Mouse (Mus musculus): ENCODE results near the gene Hs3st5. TPM values are rescaled to one million over a fixed set of nuclear protein-coding genes. Genes with fewer than 3 reads are reported as not detected.

The Hs3st5 gene
- polyA plus RNA-seq (2014; fragmentation: Nextera tagmentation; extraction: Ambion mirVana): 0.93 and 1.4 TPM in 2 replicates

GRCm38 (mm10) chr10:36506727-36507555, at the start of gene Hs3st5:
Gene Hs3st5, plus strand, starts transcription at chr10:36506814.
- peak within 1 kb of the TSS; percentile 9 for H3K9ac ChIP-seq (ENCODE audit: low read length)
- peak within 1 kb of the TSS; percentile 65 for H3K4me3 ChIP-seq (ENCODE audit: low read depth, low read length)
- ATAC-seq (replicated peaks; ENCODE audit: low FRiP score) (peak; percentile 90), DNase-seq (ENCODE audit: low spot score) (peak; percentile 82)
- peak within 1 kb of the TSS; percentile 91 for H3K4me2 ChIP-seq (ENCODE audit: low read depth, low read length, severe bottlenecking)
- H3K9me3 ChIP-seq (ENCODE audit: control insufficient read depth, low read length): no peaks in the 10 kb centered on the region
- peaks cover 2% of the 10 kb centered on the region; the same call in 1 of the 2 replicates for H3K4me1 ChIP-seq (replicated peaks; ENCODE audit: control insufficient read depth, insufficient read depth, low read length)
- no peaks in the 10 kb centered on the region for H3K36me3 ChIP-seq (ENCODE audit: control insufficient read depth, insufficient read depth, low read length)
- WGBS: under 1% methylated on average over 67 of the region's 71 CpGs
- no peak within 1 kb of the TSS for H3K27ac ChIP-seq (ENCODE audit: low read depth, low read length)
- peaks cover 9% of the 10 kb centered on the region; the same call in 1 of the 2 replicates for H3K27me3 ChIP-seq (ENCODE audit: control insufficient read depth, insufficient read depth, low read length)

GRCm38 (mm10) chr10:36468664-36469063, 38.0 kb upstream of the Hs3st5 start:
- DNase-seq (ENCODE audit: low spot score) (no peak), ATAC-seq (replicated peaks; ENCODE audit: low FRiP score) (no peak)
- no peak overlapping the region for H3K4me2 ChIP-seq (ENCODE audit: low read depth, low read length, severe bottlenecking)
- H3K27ac ChIP-seq (ENCODE audit: low read depth, low read length): no peak overlapping the region
- no peaks in the 10 kb centered on the region for H3K27me3 ChIP-seq (ENCODE audit: control insufficient read depth, insufficient read depth, low read length)
- no peaks in the 10 kb centered on the region for H3K36me3 ChIP-seq (ENCODE audit: control insufficient read depth, insufficient read depth, low read length)
- H3K4me3 ChIP-seq (ENCODE audit: low read depth, low read length): no peak overlapping the region
- WGBS: 84% methylated on average over 3 of the region's 3 CpGs
- no peaks in the 10 kb centered on the region for H3K9me3 ChIP-seq (ENCODE audit: control insufficient read depth, low read length)
- H3K9ac ChIP-seq (ENCODE audit: low read length): no peak overlapping the region
- no peaks in the 10 kb centered on the region for H3K4me1 ChIP-seq (replicated peaks; ENCODE audit: control insufficient read depth, insufficient read depth, low read length)

GRCm38 (mm10) chr10:36471135-36471534, 35.5 kb upstream of the Hs3st5 start:
- 67% methylated on average over 3 of the region's 3 CpGs for WGBS
- H3K27ac ChIP-seq (ENCODE audit: low read depth, low read length): no peak overlapping the region
- no peak overlapping the region for H3K4me2 ChIP-seq (ENCODE audit: low read depth, low read length, severe bottlenecking)
- H3K4me1 ChIP-seq (replicated peaks; ENCODE audit: control insufficient read depth, insufficient read depth, low read length): no peaks in the 10 kb centered on the region
- H3K36me3 ChIP-seq (ENCODE audit: control insufficient read depth, insufficient read depth, low read length): no peaks in the 10 kb centered on the region
- H3K27me3 ChIP-seq (ENCODE audit: control insufficient read depth, insufficient read depth, low read length): no peaks in the 10 kb centered on the region
- no peak overlapping the region for H3K4me3 ChIP-seq (ENCODE audit: low read depth, low read length)
- DNase-seq (ENCODE audit: low spot score): no peak
- H3K9ac ChIP-seq (ENCODE audit: low read length): no peak overlapping the region
- no peak for ATAC-seq (replicated peaks; ENCODE audit: low FRiP score)
- H3K9me3 ChIP-seq (ENCODE audit: control insufficient read depth, low read length): no peaks in the 10 kb centered on the region

GRCm38 (mm10) chr10:36474834-36475233, 31.8 kb upstream of the Hs3st5 start:
- ATAC-seq (replicated peaks; ENCODE audit: low FRiP score) (no peak), DNase-seq (ENCODE audit: low spot score) (no peak)
- H3K4me1 ChIP-seq (replicated peaks; ENCODE audit: control insufficient read depth, insufficient read depth, low read length): no peaks in the 10 kb centered on the region
- H3K27me3 ChIP-seq (ENCODE audit: control insufficient read depth, insufficient read depth, low read length): no peaks in the 10 kb centered on the region
- H3K4me2 ChIP-seq (ENCODE audit: low read depth, low read length, severe bottlenecking): no peak overlapping the region
- WGBS: 71% methylated on average over 3 of the region's 3 CpGs
- H3K27ac ChIP-seq (ENCODE audit: low read depth, low read length): no peak overlapping the region
- no peaks in the 10 kb centered on the region for H3K36me3 ChIP-seq (ENCODE audit: control insufficient read depth, insufficient read depth, low read length)
- H3K9me3 ChIP-seq (ENCODE audit: control insufficient read depth, low read length): no peaks in the 10 kb centered on the region
- no peak overlapping the region for H3K9ac ChIP-seq (ENCODE audit: low read length)
- H3K4me3 ChIP-seq (ENCODE audit: low read depth, low read length): no peak overlapping the region

- Histone ChIP-seq H3K36me3 (ENCODE audit: control insufficient read depth, insufficient read depth, low read length) (no peaks in the 10 kb centered on the region), H3K9ac (ENCODE audit: low read length) (no peak overlapping the region)
- WGBS: 86% methylated on average over 4 of the region's 4 CpGs
Measured at GRCm38 (mm10) chr10:36477543-36477942, 29.1 kb upstream of the Hs3st5 start.

GRCm38 (mm10) chr10:36483362-36483761, 23.3 kb upstream of the Hs3st5 start:
- Histone ChIP-seq H3K4me2 (ENCODE audit: low read depth, low read length, severe bottlenecking) (no peak overlapping the region), H3K27ac (ENCODE audit: low read depth, low read length) (no peak overlapping the region), H3K4me3 (ENCODE audit: low read depth, low read length) (no peak overlapping the region), H3K4me1 (replicated peaks; ENCODE audit: control insufficient read depth, insufficient read depth, low read length) (no peaks in the 10 kb centered on the region), H3K27me3 (ENCODE audit: control insufficient read depth, insufficient read depth, low read length) (no peaks in the 10 kb centered on the region), H3K9ac (ENCODE audit: low read length) (no peak overlapping the region), H3K36me3 (ENCODE audit: control insufficient read depth, insufficient read depth, low read length) (no peaks in the 10 kb centered on the region), H3K9me3 (ENCODE audit: control insufficient read depth, low read length) (no peaks in the 10 kb centered on the region)
- DNase-seq (ENCODE audit: low spot score) (no peak), ATAC-seq (replicated peaks; ENCODE audit: low FRiP score) (peak; percentile 84)
- WGBS: 26% methylated on average over 2 of the region's 2 CpGs

More at GRCm38 (mm10) chr10:36477543-36477942, 29.1 kb upstream of the Hs3st5 start:
- H3K9me3 ChIP-seq (ENCODE audit: control insufficient read depth, low read length): no peaks in the 10 kb centered on the region
- H3K4me2 ChIP-seq (ENCODE audit: low read depth, low read length, severe bottlenecking): no peak overlapping the region
- ATAC-seq (replicated peaks; ENCODE audit: low FRiP score): no peak
- no peak overlapping the region for H3K4me3 ChIP-seq (ENCODE audit: low read depth, low read length)
- DNase-seq (ENCODE audit: low spot score): no peak
- H3K27ac ChIP-seq (ENCODE audit: low read depth, low read length): no peak overlapping the region
- H3K27me3 ChIP-seq (ENCODE audit: control insufficient read depth, insufficient read depth, low read length): no peaks in the 10 kb centered on the region
- H3K4me1 ChIP-seq (replicated peaks; ENCODE audit: control insufficient read depth, insufficient read depth, low read length): no peaks in the 10 kb centered on the region

GRCm38 (mm10) chr10:36484011-36484410, 22.6 kb upstream of the Hs3st5 start:
- Histone ChIP-seq H3K27me3 (ENCODE audit: control insufficient read depth, insufficient read depth, low read length) (no peaks in the 10 kb centered on the region), H3K27ac (ENCODE audit: low read depth, low read length) (no peak overlapping the region), H3K9me3 (ENCODE audit: control insufficient read depth, low read length) (no peaks in the 10 kb centered on the region), H3K4me3 (ENCODE audit: low read depth, low read length) (no peak overlapping the region), H3K9ac (ENCODE audit: low read length) (no peak overlapping the region), H3K4me2 (ENCODE audit: low read depth, low read length, severe bottlenecking) (no peak overlapping the region), H3K36me3 (ENCODE audit: control insufficient read depth, insufficient read depth, low read length) (no peaks in the 10 kb centered on the region), H3K4me1 (replicated peaks; ENCODE audit: control insufficient read depth, insufficient read depth, low read length) (no peaks in the 10 kb centered on the region)
- ATAC-seq (replicated peaks; ENCODE audit: low FRiP score) (no peak), DNase-seq (ENCODE audit: low spot score) (no peak)
- 59% methylated on average over 3 of the region's 3 CpGs for WGBS

GRCm38 (mm10) chr10:36484728-36485300, 21.8 kb upstream of the Hs3st5 start:
- ATAC-seq (replicated peaks; ENCODE audit: low FRiP score): no peak
- Histone ChIP-seq H3K27me3 (ENCODE audit: control insufficient read depth, insufficient read depth, low read length) (no peaks in the 10 kb centered on the region), H3K4me3 (ENCODE audit: low read depth, low read length) (no peak overlapping the region), H3K9me3 (ENCODE audit: control insufficient read depth, low read length) (no peaks in the 10 kb centered on the region), H3K4me2 (ENCODE audit: low read depth, low read length, severe bottlenecking) (no peak overlapping the region), H3K27ac (ENCODE audit: low read depth, low read length) (no peak overlapping the region), H3K36me3 (ENCODE audit: control insufficient read depth, insufficient read depth, low read length) (no peaks in the 10 kb centered on the region), H3K4me1 (replicated peaks; ENCODE audit: control insufficient read depth, insufficient read depth, low read length) (no peaks in the 10 kb centered on the region), H3K9ac (ENCODE audit: low read length) (no peak overlapping the region)
- no peak for DNase-seq (ENCODE audit: low spot score)
- WGBS: 65% methylated on average over 1 of the region's 1 CpGs
